Mouse (Mus musculus): ENCODE data around the gene Ano7. TPM values are rescaled to one million over a fixed set of nuclear protein-coding genes. Genes with fewer than 3 reads are reported as not detected.
"Not testable (repeated sequence)": the region's sequence is repeated elsewhere in the genome, so short reads cannot be mapped to it uniquely, and the experiment has no call there.

Gene Ano7
- total RNA-seq, 2 experiments from 2014 or later, result not detected

- DNase-seq, result not testable (repeated sequence)
Measured at GRCm38 (mm10) chr1:93450118-93450517, 76.4 kb downstream of the Ano7 start.

GRCm38 (mm10) chr1:93453721-93454255 is 80.1 kb downstream of the Ano7 start:
- DNase-seq, result no peak

Small RNA genes lying within 50 kb of the gene (microRNA-seq; reads per million reads assigned to microRNA genes)
- gene Mir6345 (ENCODE audit: borderline replicate concordance in 2 of 2) (0 reads per million in 2 experiments), gene Mir6902 (ENCODE audit: borderline replicate concordance in 2 of 2) (0 to 0.53 reads per million in 2 experiments)

Other genes with a start within 250 kb of the Ano7 start
- not detected for gene Agxt, start 238.7 kb upstream of the Ano7 start, total RNA-seq (2021)
- gene 2310007B03Rik, start 213.0 kb upstream of the Ano7 start, total RNA-seq (2021), result not detected
- not detected for gene Crocc2, start 205.2 kb upstream of the Ano7 start, total RNA-seq (2021)
- 1 to 10 TPM; 4.6 to 8.0 TPM for gene Sned1, start 138.1 kb upstream of the Ano7 start, total RNA-seq (2021)
- gene Mterf4, start 68.0 kb upstream of the Ano7 start, total RNA-seq (2021), result 10 to 100 TPM in 1 of 2 experiments, 1 to 10 TPM in 1; 8.6 to 10.8 TPM
- gene Ppp1r7, start 31.1 kb upstream of the Ano7 start, total RNA-seq (2021), result 10 to 100 TPM; 15.8 to 17.5 TPM
- gene Pask, start 30.4 kb upstream of the Ano7 start, total RNA-seq (2021), result 1 to 10 TPM in 1 of 2 experiments, under 1 TPM in 1; 0.83 to 2.0 TPM
- gene Hdlbp, start 104.9 kb downstream of the Ano7 start, total RNA-seq (2021), result 100 to 1,000 TPM; 290 to 306 TPM
- 10 to 100 TPM; 11.6 to 12.2 TPM for gene Farp2, start 138.1 kb downstream of the Ano7 start, total RNA-seq (2021)

Data from gastrocnemius, postnatal 25 days (tissue).